Mouse (Mus musculus) CH12.LX (cell line): ENCODE data around the gene Vmn2r77.

ENCODE experiments used
- CTCF ChIP-seq, 2 experiments: IDR thresholded peaks in 1 of 2; conservative IDR thresholded peaks in 1 of 2; 2 replicates each; pipeline ENCODE4 v1.5.1; 2011 to 2012; ENCODE audit warnings: low read depth in 2 of 2, low read length in 2 of 2, improper control_type of control experiment in 1 of 2, inconsistent platforms in 1 of 2, mild to moderate bottlenecking in 1 of 2, moderate library complexity in 1 of 2
- E2F4 ChIP-seq: IDR thresholded peaks from 2 replicates; pipeline ENCODE4 v1.6.1; 2011; ENCODE audit warnings: low read depth, low read length, improper control_type of control experiment; ENCODE audit not compliant: insufficient replicate concordance
- EP300 ChIP-seq: IDR thresholded peaks from 2 replicates; pipeline ENCODE4 v1.6.1; 2011; ENCODE audit warnings: low read length, improper control_type of control experiment
- ETS1 ChIP-seq: conservative IDR thresholded peaks from 2 replicates; pipeline ENCODE4 v1.6.1; 2012; ENCODE audit warnings: low read depth, mild to moderate bottlenecking, inconsistent platforms, low read length, improper control_type of control experiment, moderate library complexity
- KAT2A ChIP-seq: IDR thresholded peaks from 2 replicates; pipeline ENCODE4 v1.6.1; 2012; ENCODE audit warnings: low read length, improper control_type of control experiment, inconsistent platforms; ENCODE audit not compliant: insufficient replicate concordance
- MYC ChIP-seq: IDR thresholded peaks from 2 replicates; pipeline ENCODE4 v1.6.1; 2011; ENCODE audit warnings: low read depth, mild to moderate bottlenecking, improper control_type of control experiment, low read length
- NRF1 ChIP-seq: IDR thresholded peaks from 2 replicates; pipeline ENCODE4 v1.6.1; 2014; ENCODE audit warnings: low read depth, mild to moderate bottlenecking, inconsistent platforms, low read length, improper control_type of control experiment, moderate library complexity
- POLR2A ChIP-seq: IDR thresholded peaks from 2 replicates; pipeline ENCODE4 v1.6.1; 2011; ENCODE audit warnings: low read depth, mild to moderate bottlenecking, improper control_type of control experiment, low read length
- SMC3 ChIP-seq: IDR thresholded peaks from 2 replicates; pipeline ENCODE4 v1.6.1; 2011; ENCODE audit warnings: low read depth, low read length, improper control_type of control experiment
- TBP ChIP-seq: conservative IDR thresholded peaks from 2 replicates; pipeline ENCODE4 v1.6.1; 2011; ENCODE audit warnings: low read depth, low read length, improper control_type of control experiment
- UBTF ChIP-seq: IDR thresholded peaks from 2 replicates; pipeline ENCODE4 v1.6.1; 2012; ENCODE audit warnings: low read depth, mild to moderate bottlenecking, inconsistent platforms, low read length, improper control_type of control experiment, moderate library complexity
- USF1 ChIP-seq: IDR thresholded peaks from 2 replicates; pipeline ENCODE4 v1.6.1; 2014; ENCODE audit warnings: low read depth, mild to moderate bottlenecking, inconsistent platforms, low read length, improper control_type of control experiment

DNA sequence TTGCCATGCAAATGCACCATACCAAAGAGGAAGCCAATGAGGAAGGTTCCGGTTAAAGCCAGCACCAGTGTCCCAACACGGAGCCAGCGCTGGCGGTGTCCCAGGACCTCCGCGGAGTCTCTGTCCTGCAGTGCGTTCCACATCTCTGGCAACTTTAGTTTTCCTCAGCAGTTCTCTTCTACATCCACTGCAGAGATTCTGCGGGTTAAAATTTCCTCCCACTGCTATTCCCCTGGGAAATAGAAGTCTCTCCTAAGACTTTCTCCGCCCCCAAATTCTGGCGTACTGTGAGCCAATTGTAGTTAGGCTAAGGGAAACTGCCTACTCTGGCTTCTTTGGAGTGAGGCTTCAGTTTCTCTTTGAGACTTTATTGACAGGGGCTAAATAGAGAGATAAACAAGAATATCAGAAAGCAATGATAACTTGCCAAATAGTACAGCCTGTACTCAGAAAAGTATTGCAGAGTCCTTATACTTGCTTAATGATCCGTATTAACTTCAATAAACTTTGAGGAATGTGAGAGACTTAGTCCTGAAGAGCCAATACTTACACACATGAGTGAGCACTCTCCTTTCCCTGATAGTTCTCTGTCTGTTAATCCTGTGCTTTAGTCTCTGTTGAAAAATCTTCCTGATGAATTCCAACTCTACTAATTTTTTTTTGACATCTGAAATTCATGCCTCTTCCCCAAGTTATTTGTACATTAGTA lies 19.1 kb upstream of the Vmn2r77 start, which contains the start of gene Folh1:
- TF ChIP-seq CTCF (conservative IDR thresholded peaks at IDR 0.05 in 1 of 2, IDR thresholded peaks at IDR 0.05 in 1 of 2; ENCODE audit: low read depth in 2 of 2, low read length in 2 of 2) (no peak), POLR2A (no peak), SMC3 (no peak), KAT2A (no peak), E2F4 (no peak), TBP (no peak), UBTF (no peak), EP300 (no peak), ETS1 (no peak), MYC (no peak), NRF1 (no peak), USF1 (no peak)
